Mouse (Mus musculus) gastrocnemius, adult 2 months (tissue): ENCODE results near the gene Fam160a1. TPM values are rescaled to one million over a fixed set of nuclear protein-coding genes. Genes with fewer than 3 reads are reported as not detected.

Experiments
- DNase-seq: peaks from one replicate; pipeline ENCODE4 v3.0.0; 2022
- H3K27ac ChIP-seq: fragments of 200-600 bp; 2 replicates; pipeline ENCODE4 v1.8.1; 2022; ENCODE audit warnings: mild to moderate bottlenecking
- H3K4me3 ChIP-seq: fragments of 200-600 bp; 2 replicates; pipeline ENCODE4 v1.8.1; 2022; ENCODE audit warnings: mild to moderate bottlenecking, moderate library complexity
- CTCF ChIP-seq: fragments of 200-600 bp; IDR thresholded peaks from 2 replicates; pipeline ENCODE4 v1.8.1; 2022; ENCODE audit warnings: antibody characterized with exemption, mild to moderate bottlenecking, moderate library complexity
- intact Hi-C: fragments of 180-260 bp; cut with DNase I; formaldehyde crosslinking; loops from one replicate; pipeline ENCODE4 v1.15.1; 2025
- long read RNA-seq, 2 experiments: library from polyadenylated mRNA; stranded (forward); transcript quantifications; one replicate each; pipeline ENCODE4 v2.0.0; 2021
- total RNA-seq, 2 experiments: library from RNA; stranded (reverse); gene quantifications; 2 replicates each; pipeline ENCODE4 v1.2.3; 2021

Gene Fam160a1
- total RNA-seq = 10 to 100 TPM; 54.3 to 56.8 TPM
- long read RNA-seq, experiment 1, transcript Fam160a1-204 (4 exons, 3,242 nt) = major isoform, 6 of 59 reads
- long read RNA-seq, experiment 1, partial matches to known transcripts = 3 of 59 reads
- long read RNA-seq, experiment 1, other reads (novel, unspliced or antisense) = 50 of 59 reads
- long read RNA-seq, experiment 2, transcript Fam160a1-204 (4 exons, 3,242 nt) = major isoform, 5 of 53 reads
- long read RNA-seq, experiment 2, partial matches to known transcripts = 0 of 53 reads
- long read RNA-seq, experiment 2, other reads (novel, unspliced or antisense) = 48 of 53 reads

DNA sequence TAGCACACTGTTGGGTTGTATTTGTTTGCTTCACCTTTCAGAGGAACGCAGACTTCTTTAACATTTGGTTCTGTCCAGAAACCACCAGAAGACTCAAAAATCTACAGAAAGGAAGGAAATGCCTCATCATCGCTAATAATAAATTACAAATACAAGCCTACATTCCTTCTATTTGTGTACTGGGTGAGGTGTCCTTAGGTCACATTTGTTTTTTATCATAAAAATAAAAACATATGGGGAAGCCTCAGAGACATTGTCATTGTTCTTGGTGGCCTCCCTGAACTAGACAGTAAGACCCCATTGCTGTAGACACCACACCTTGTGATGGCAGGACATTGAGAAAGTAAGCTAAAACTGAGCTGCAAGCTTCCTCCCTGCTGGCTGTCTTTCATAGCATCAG lies at the start of gene Fam160a1:
TSS of gene Fam160a1 (minus strand) at position 101 of the 400 bp plus-strand sequence.
- Histone ChIP-seq H3K4me3 (no peak within 1 kb of the TSS), H3K27ac (no peak within 1 kb of the TSS)
- DNase-seq = no peak
- intact Hi-C loops = no loop called here
- no peak for TF ChIP-seq CTCF

DNA sequence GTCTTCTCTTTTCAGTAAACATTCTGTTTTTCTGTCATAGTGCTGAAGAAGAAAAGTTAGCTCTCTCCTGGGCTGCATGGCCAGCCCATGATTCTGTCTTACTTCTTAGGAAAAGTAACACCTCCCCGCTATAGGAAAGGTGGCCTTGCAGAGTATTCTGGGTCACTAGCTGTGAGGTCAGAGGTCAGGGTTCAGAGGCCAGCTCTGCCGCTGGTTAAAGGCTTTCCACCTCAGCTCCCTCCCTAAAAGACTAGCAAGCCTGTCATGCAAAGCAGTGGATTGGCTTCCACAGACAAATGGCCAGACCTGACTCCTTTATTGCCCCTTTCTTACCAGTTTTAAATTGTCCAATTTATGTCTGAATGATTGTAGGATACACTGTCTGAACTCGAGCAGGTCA lies 46.9 kb upstream of the Fam160a1 start:
- peak overlapping the region; percentile 95 for H3K27ac ChIP-seq
- intact Hi-C loops = loop anchor here (2.0 kb wide), 1 partner anchor 23 kb away; the partner anchor contains the start of genes Glt28d2 and Gm37240
- DNase-seq = no peak
- no peak for TF ChIP-seq CTCF
- H3K4me3 ChIP-seq = no peak overlapping the region

DNA sequence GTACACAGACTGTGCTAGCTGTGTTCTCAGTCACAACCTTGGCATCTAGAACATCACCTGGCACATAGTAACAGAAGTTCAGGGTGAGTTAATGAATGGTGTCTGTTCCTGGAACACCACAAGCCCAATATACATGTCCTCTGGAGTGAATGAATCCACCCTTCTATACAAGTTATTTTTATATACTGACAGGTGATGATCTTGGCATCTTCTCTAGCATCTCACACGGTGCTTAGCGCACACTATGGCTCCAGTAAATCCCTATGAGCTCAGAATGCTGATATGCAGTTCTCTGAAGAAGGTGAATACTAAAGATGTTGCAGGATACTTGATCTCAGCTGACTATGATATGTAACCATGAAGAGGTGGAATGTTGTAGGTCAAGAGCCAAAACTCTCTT lies 45.8 kb upstream of the Fam160a1 start:
- Histone ChIP-seq H3K27ac (peak overlapping the region; percentile 95), H3K4me3 (no peak overlapping the region)
- no peak for TF ChIP-seq CTCF
- intact Hi-C loops = no loop called here
- DNase-seq = no peak

DNA sequence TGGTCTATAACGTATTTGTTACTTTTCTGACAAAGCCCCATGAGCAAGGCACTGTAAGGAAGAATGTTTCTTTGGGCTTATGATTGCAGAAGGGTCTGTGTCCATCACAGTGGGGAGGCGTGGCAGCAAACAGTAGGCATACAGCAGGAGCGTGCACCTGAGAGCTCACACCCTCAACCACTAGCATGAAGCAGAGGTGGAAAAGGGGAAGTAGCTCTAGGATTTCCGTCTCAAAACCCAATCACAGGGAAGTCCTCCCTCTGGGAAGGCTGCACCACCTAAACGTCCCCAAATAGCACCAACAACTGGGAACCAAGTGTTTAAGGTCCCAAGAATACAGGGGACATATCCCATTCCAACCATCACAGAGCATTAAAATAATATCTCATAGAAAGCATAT lies 43.9 kb upstream of the Fam160a1 start:
- no peak for DNase-seq
- intact Hi-C loops = no loop called here
- Histone ChIP-seq H3K27ac (peak overlapping the region; percentile 95), H3K4me3 (no peak overlapping the region)
- no peak for TF ChIP-seq CTCF

DNA sequence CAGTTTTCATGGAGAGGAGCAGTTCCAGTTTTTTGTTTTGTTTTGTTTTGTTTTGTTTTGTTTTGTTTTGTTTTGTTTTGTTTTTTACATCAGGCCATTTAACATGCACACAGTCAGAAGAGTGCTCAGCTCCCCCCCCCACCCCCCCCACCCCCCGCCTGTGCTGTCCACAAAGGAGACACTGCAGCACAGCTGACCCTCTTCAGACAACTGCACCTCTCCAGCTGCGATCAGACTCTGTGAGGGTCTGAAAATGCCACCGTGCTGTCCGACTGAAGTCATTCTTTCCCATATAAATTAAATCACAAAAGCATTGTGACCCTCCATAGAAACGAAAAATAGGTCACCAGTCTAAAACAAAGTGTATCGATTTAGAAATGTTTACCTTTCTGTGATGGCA lies 42.2 kb upstream of the Fam160a1 start:
- H3K4me3 ChIP-seq = peak overlapping the region; percentile 60
- intact Hi-C loops = no loop called here
- no peak for TF ChIP-seq CTCF
- no peak for DNase-seq
- peak overlapping the region; percentile 95 for H3K27ac ChIP-seq

DNA sequence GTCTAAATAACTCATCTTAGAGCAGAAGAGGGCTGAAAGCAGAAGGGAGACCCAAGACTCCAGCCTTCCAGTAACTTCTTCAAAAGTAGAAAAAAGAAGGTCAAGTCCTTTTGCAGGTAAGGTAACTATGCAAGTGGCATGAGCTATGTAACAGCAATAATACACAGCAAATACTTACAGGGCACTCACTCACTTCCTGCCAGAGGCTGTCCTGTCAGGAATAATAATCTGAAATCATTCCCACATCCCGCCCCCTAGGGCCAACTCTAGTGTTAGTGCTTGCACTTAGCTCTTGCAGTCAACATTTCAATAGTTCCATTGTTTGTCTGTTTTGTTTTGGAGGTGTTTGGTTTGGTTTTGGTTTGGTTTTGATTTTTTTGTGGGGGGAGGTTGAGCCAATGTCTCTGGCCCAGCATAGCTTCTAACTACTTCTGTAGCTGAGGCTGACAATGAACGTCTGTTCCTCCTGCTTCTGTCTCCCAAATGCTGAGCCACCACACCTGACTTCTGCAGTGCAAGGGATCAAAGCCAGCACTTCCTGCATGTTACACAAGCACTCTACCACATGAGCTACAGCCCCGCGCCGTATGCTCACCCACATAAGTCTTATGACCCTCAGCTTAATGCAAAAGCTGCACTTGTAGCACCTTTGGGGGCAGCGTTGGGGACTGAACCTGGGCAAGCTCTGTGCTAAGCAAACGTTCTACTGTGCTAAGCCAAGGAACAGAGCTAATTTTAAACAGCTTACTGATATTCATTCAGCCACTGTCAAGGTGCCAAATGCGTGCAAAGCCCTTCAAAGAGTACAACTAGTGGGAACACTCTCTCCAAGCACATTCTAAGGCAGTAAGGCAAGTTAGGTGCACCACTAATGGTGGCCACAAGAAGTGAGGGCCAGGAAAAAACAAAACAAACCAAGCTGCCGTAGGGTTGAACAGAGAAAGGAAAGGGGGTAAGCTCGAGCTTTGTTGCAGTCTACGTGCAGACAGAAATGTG lies 41.3 kb upstream of the Fam160a1 start:
- peak; percentile 80 for DNase-seq
- intact Hi-C loops = no loop called here
- no peak for TF ChIP-seq CTCF
- Histone ChIP-seq H3K27ac (peak overlapping the region; percentile 95), H3K4me3 (peak overlapping the region; percentile 60)

DNA sequence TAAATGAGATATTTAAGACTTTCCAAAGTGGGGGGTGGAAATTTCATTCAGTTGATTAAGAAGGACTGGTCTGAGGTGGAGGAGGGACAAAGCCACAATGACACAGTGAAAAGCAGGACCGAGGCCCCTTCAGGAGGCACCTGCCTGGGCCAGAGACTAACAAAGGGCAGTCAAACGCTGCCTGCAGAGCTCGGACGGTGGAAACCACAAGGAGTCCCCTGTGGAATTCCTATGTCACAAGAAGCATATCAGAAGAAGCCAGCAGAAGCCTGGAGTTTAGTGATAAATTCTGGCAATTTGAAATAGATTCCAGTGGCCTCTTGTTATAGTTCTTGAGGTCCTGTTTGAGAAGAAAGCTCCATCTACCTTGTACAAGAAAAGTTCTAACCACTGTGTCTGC lies 40.0 kb upstream of the Fam160a1 start:
- DNase-seq = no peak
- intact Hi-C loops = no loop called here
- peak overlapping the region; percentile 95 for H3K27ac ChIP-seq
- H3K4me3 ChIP-seq = no peak overlapping the region
- TF ChIP-seq CTCF = no peak

DNA sequence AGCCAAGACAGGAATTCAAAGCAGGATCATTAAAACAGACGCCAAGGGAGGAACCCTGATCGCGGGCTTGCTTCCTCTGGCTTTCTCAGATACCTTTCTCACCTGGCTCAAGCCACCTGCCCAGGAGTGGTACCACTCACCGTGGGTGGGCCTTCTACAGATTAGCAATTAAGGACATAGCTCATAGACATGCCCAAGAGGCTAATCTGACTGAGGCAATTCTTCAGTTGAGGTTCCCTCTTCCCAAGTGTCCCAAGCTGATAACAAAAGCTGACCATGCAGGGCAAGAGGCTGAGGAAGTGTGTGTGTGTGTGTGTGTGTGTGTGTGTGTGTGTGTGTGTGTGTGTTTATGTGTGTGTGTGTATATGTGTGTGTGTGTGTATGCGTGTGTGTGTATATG lies 38.9 kb upstream of the Fam160a1 start:
- Histone ChIP-seq H3K27ac (peak overlapping the region; percentile 54), H3K4me3 (no peak overlapping the region)
- intact Hi-C loops = no loop called here
- TF ChIP-seq CTCF = no peak
- no peak for DNase-seq

DNA sequence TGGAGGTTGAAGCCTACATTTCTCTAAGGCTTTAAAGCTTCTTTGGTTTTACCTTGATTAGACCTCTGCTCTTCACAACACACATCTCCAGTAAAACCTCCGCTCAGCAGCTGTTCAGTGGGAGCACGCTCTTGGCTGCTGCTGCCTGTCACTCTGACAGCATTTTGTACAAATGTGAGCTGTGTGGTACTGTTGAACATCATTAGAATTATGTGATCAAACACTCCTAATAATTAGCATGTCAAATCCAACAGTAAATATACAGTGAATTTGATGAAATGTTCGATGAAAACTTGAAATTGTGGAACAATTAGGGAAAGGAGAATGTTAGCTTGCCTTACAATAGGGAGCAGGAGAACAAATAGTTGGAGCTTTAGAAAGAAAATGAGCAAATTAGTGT lies 38.0 kb upstream of the Fam160a1 start:
- Histone ChIP-seq H3K4me3 (no peak overlapping the region), H3K27ac (peak overlapping the region; percentile 54)
- intact Hi-C loops = no loop called here
- DNase-seq = no peak
- no peak for TF ChIP-seq CTCF

DNA sequence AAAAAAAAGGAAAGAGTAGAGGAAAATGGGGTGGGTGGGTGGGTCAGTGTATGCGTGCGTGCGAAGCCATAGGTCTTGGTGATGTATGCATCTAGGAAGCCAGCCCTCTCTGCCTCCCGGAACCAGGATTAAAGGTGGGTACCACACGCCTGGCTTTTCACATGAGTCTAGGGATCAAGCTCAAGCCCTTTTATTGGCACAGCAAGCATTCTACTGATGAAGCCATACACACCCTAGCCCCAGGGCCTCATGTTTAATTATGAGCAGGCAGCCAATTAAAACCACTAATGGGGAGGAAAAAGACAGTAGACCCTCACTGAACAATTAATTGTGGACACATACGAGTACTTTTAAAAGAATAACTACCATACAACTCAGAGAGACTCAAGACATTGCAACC lies 37.1 kb upstream of the Fam160a1 start:
- no peak for TF ChIP-seq CTCF
- intact Hi-C loops = no loop called here
- DNase-seq = no peak
- no peak overlapping the region for H3K4me3 ChIP-seq
- no peak overlapping the region; the same call in 1 of the 2 replicates for H3K27ac ChIP-seq

DNA sequence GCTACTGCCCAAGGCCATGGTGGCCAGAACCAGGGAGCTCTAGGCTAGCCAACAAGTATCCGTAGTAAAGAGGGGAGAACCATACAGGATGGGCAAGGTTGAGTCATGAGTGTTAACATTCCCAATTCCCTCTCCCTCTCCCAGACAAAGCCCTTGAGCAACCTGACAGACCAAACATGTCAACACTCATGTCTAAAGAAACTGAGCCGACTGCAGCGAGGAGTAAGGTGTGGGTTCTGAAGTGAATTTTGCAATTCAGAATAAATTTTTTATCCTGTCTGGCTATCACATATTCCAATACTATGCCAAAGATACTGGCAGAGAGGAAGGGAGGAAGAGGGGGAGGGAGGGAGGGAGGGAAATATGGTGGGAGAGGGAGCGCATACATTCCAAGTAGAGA lies 36.6 kb upstream of the Fam160a1 start:
- no peak for TF ChIP-seq CTCF
- Histone ChIP-seq H3K27ac (0 out of 2 replicates have a peak overlapping the region, but pooled peaks have one; percentile 20), H3K4me3 (no peak overlapping the region)
- no peak for DNase-seq
- intact Hi-C loops = no loop called here

DNA sequence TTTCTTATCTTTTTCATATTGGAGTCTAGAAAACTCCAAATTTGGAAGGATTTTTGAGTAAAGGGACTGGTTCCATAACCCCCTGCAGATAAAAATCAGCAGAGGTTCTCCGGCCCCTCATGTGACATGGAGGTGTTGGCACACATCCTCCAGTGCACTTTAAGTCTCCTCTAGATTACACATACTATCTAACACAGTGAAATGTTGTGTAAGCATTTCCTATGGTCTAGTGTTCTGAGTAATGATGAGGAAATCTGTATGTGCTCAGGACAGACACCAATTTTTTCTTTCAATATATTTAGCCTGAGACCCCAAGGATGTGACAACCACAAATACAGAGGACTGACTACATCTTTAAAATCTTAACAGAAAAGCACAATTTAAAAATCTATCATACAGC lies 33.0 kb upstream of the Fam160a1 start:
- H3K4me3 ChIP-seq = no peak overlapping the region
- no peak for DNase-seq
- H3K27ac ChIP-seq = no peak overlapping the region
- intact Hi-C loops = no loop called here
- TF ChIP-seq CTCF = no peak

DNA sequence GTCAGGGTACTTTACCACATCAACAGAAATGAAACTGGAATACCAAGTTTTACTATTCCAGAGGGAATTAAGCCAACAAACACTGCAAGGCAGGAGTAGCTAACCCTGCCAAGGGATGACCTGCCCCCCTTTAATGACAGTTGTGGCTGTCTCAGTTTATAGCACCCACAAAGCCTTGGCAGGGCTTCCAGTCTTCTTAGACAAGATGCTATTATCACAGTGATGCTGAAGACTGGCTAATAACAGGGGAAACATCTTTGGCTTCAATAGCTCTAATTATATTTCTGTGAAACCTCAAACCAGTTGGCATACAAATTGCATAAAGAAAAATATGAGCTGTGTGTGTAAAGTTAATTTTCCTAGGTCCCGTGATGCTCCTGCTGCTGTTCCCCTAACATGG lies 29.2 kb upstream of the Fam160a1 start:
- H3K4me3 ChIP-seq = no peak overlapping the region
- H3K27ac ChIP-seq = no peak overlapping the region
- intact Hi-C loops = no loop called here
- no peak for DNase-seq
- no peak for TF ChIP-seq CTCF
